Mouse (Mus musculus): Measurements from ENCODE around the gene Lgals3.
"Not testable (repeated sequence)": the region's sequence is repeated elsewhere in the genome, so short reads cannot be mapped to it uniquely, and the experiment has no call there.

The Lgals3 gene

GRCm38 (mm10) chr14:47367461-47367860 is at the start of gene Lgals3:
Gene Lgals3, plus strand, starts transcription at chr14:47367751.
- in situ Hi-C loops (cut with MboI, MseI): no loop called here

GRCm38 (mm10) chr14:47319362-47319761 is 48.2 kb upstream of the Lgals3 start:
- in situ Hi-C loops (cut with MboI, MseI): no loop called here

- in situ Hi-C loops (cut with MboI, MseI): not testable (repeated sequence)
These were observed 46.0 kb upstream of the Lgals3 start for GRCm38 (mm10) chr14:47321581-47321980.

- in situ Hi-C loops (cut with MboI, MseI): no loop called here
These were observed 41.4 kb upstream of the Lgals3 start for GRCm38 (mm10) chr14:47325965-47326761.

GRCm38 (mm10) chr14:47327347-47327746 is 40.2 kb upstream of the Lgals3 start:
- in situ Hi-C loops (cut with MboI, MseI): no loop called here

GRCm38 (mm10) chr14:47331920-47332319 is 35.6 kb upstream of the Lgals3 start:
- in situ Hi-C loops (cut with MboI, MseI): no loop called here

GRCm38 (mm10) chr14:47334819-47335218 is 32.7 kb upstream of the Lgals3 start:
- in situ Hi-C loops (cut with MboI, MseI): no loop called here

- in situ Hi-C loops (cut with MboI, MseI): no loop called here
These were observed 32.3 kb upstream of the Lgals3 start for GRCm38 (mm10) chr14:47335300-47335699.

- in situ Hi-C loops (cut with MboI, MseI): loop anchor here (5.0 kb wide), 1 partner anchor 57 kb away; no protein-coding TSS in a partner anchor
These were observed 27.2 kb upstream of the Lgals3 start for GRCm38 (mm10) chr14:47340231-47340925.

GRCm38 (mm10) chr14:47341811-47342291 is 25.7 kb upstream of the Lgals3 start:
- in situ Hi-C loops (cut with MboI, MseI): loop anchor here (5.0 kb wide), 1 partner anchor 55 kb away; no protein-coding TSS in a partner anchor

- in situ Hi-C loops (cut with MboI, MseI): no loop called here
These were observed 20.8 kb upstream of the Lgals3 start for GRCm38 (mm10) chr14:47346715-47347114.

- in situ Hi-C loops (cut with MboI, MseI): no loop called here
These were observed 16.6 kb upstream of the Lgals3 start for GRCm38 (mm10) chr14:47350974-47351373.

- in situ Hi-C loops (cut with MboI, MseI): no loop called here
These were observed 15.3 kb upstream of the Lgals3 start for GRCm38 (mm10) chr14:47352272-47352671.

GRCm38 (mm10) chr14:47353240-47353639 is 14.3 kb upstream of the Lgals3 start:
- in situ Hi-C loops (cut with MboI, MseI): no loop called here

GRCm38 (mm10) chr14:47354111-47354577 is 13.4 kb upstream of the Lgals3 start:
- in situ Hi-C loops (cut with MboI, MseI): no loop called here

- in situ Hi-C loops (cut with MboI, MseI): no loop called here
These were observed 12.6 kb upstream of the Lgals3 start for GRCm38 (mm10) chr14:47354948-47355347.

- in situ Hi-C loops (cut with MboI, MseI): no loop called here
These were observed 10.9 kb upstream of the Lgals3 start for GRCm38 (mm10) chr14:47356622-47357021.

- in situ Hi-C loops (cut with MboI, MseI): no loop called here
These were observed 7.9 kb upstream of the Lgals3 start for GRCm38 (mm10) chr14:47359610-47360009.

- in situ Hi-C loops (cut with MboI, MseI): no loop called here
These were observed 6.1 kb upstream of the Lgals3 start for GRCm38 (mm10) chr14:47361418-47361817.

- in situ Hi-C loops (cut with MboI, MseI): no loop called here
These were observed 5.7 kb upstream of the Lgals3 start for GRCm38 (mm10) chr14:47361899-47362298.

GRCm38 (mm10) chr14:47364742-47365449 is 2.7 kb upstream of the Lgals3 start:
- in situ Hi-C loops (cut with MboI, MseI): no loop called here

- in situ Hi-C loops (cut with MboI, MseI): no loop called here
These were observed 650 bp upstream of the Lgals3 start for GRCm38 (mm10) chr14:47366881-47367321.
